Mouse (Mus musculus) T-helper 1 cell (primary cell): Measurements from ENCODE around the gene Mif.

Experiments
- in situ Hi-C: fragments of 300-600 bp; cut with MboI, MseI; formaldehyde crosslinking; loops from one replicate; pipeline ENCODE4 v1.15.1; 2025; ENCODE audit warnings: high pct_unique_total_duplicates

The Mif gene

GRCm38 (mm10) chr10:75839092-75839491 is 20.9 kb downstream of the Mif start:
- in situ Hi-C loops: no loop called here

DNA sequence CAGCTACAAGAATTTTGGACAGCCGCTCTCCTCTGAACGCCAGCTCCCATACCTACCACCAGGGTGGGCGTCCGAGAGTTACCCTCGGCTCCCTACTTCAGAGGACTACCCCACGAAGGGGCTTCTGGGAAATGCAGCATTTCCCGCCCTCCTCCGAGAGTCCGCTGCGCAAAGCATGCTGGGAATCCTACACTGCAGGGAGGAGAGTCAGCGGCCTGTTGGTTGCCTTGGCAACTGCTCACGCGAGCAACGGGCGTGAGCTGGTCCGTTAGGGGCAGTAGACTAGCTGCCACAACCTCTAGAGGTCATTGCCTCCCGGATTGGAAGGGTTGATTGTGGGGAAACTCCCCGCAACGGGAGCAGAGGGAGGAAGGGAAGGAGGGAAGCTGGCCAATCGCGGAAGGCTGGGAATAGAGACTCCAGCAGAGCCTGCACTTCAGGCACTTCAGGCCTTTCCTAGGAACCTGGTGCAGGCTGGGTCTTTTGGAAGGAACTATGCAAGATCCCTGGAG is 22.7 kb downstream of the Mif start, which contains the start of gene Gstt2:
Gstt2 (minus strand) TSS at position 177 of the 512 bp plus-strand sequence.
- in situ Hi-C loops: no loop called here

GRCm38 (mm10) chr10:75835761-75836531 is 24.1 kb downstream of the Mif start:
- in situ Hi-C loops: no loop called here

DNA sequence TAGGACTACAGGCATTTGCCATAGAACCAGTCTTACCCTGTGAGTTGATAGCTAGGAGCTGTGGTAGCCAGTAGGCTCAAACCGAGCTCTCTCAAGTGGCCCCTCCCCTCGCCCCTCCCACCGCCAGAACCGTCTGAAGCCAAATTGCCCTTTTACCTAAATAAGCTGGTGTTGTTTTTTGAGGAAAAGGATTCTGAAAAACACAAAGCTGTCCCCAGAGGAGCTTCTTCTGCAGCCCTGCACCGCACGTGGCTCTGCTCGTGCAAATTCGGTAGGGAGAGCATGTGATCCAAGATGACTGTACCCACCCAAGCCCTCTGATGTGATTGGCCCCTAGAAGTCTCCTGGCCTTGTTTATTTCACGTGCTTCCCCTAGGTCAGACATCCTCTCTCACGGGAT is 24.7 kb downstream of the Mif start:
- in situ Hi-C loops: no loop called here

- in situ Hi-C loops: no loop called here
Observed at GRCm38 (mm10) chr10:75834721-75835120, 25.3 kb downstream of the Mif start.

GRCm38 (mm10) chr10:75834250-75834649 is 25.8 kb downstream of the Mif start:
- in situ Hi-C loops: no loop called here

- in situ Hi-C loops: no loop called here
Observed at GRCm38 (mm10) chr10:75833456-75834080, 26.5 kb downstream of the Mif start.

- in situ Hi-C loops: no loop called here
Observed at GRCm38 (mm10) chr10:75832272-75832895, 27.7 kb downstream of the Mif start.

GRCm38 (mm10) chr10:75830275-75830670 is 29.8 kb downstream of the Mif start:
- in situ Hi-C loops: no loop called here

DNA sequence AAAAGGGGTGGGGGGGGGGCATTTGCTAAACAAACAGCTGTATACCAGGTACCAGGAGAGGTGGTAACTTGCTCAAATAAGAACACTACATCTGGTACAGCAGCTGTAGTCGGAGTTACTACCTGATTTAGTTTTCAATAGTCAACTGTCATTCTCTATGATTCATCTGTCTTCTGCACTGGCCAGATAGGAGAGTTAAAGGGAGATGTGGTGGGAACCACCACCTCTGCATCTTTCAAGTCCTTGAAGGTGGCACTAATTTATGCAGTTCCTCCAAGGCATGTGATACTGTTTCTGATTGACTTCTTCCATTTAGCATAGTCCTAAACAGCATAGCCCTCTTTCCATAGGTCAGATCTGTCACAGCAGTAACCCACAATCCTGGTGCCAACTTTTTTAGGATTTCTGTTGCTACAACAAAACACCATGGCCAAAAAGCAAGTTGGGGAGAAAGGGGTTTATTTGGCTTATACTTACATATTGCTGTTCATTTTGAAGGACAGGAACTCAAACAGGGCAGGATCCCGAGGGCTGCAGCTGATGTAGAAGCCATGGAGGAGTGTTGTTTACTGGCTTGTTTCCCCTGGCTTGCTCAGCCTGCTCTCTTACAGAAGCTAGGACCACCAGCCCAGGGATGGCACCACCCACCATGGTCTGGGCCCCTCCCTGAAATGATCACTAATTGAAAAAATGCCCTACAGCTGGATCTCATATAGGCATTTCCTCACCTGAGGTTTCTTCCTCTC is 30.3 kb downstream of the Mif start:
- in situ Hi-C loops: loop anchor here (5.0 kb wide), 2 partner anchors 47 to 72 kb away; partner anchors contain the start of genes Gm20441 and Gstt3

GRCm38 (mm10) chr10:75828500-75828931 is 31.5 kb downstream of the Mif start:
- in situ Hi-C loops: loop anchor here (5.0 kb wide), 2 partner anchors 46 to 71 kb away; partner anchors contain the start of genes Gm20441 and Gstt3

GRCm38 (mm10) chr10:75827668-75828360 is 32.2 kb downstream of the Mif start:
- in situ Hi-C loops: loop anchor here (5.0 kb wide), 2 partner anchors 46 to 71 kb away; partner anchors contain the start of genes Gm20441 and Gstt3

DNA sequence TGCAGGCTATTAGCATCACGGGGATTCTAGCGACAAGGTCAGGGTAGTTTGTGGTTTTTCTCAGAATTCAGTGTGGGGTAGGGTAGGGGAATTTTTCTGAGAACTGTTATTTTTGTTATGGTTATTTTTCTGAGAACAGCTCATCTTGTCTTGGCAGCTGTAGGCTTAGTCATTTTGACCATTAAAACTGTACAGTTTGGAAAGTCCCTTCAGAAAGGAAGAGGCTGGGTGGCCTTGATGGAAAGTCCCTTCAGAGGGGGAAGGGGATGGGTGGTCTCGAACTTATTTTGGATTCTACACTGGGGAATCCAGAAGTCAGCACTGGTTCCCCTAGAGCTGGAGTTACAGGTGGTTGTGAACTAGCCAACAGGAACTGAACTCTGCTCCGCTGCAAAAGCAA is 35.5 kb downstream of the Mif start:
- in situ Hi-C loops: loop anchor here (25.0 kb wide), 1 partner anchor 1187 kb away; no protein-coding TSS in a partner anchor

DNA sequence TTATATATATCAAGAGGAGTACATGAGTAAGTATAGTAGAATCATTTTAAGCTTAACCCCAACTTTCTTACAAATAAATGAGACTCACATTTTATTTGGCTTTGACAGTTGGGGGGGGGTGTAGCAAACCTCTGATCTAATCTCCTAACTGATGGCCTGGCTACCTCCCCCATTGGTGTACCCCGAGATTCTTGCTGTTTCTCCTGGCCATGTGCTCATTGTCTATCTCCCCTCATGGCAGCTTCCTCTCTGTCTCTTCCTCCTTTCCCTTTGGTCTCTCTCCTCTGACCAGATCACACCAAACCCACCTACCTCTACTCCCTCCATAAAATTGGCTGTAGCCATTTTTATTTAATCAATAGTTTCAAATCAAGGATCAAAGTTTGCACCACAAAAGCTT is 36.3 kb downstream of the Mif start:
- in situ Hi-C loops: loop anchor here (25.0 kb wide), 1 partner anchor 1186 kb away; no protein-coding TSS in a partner anchor

- in situ Hi-C loops: loop anchor here (25.0 kb wide), 1 partner anchor 1185 kb away; no protein-coding TSS in a partner anchor
Observed at GRCm38 (mm10) chr10:75822443-75822842, 37.6 kb downstream of the Mif start, which contains the start of gene Gstt4. Gene Gstt4, minus strand, starts transcription at chr10:75822543.

DNA sequence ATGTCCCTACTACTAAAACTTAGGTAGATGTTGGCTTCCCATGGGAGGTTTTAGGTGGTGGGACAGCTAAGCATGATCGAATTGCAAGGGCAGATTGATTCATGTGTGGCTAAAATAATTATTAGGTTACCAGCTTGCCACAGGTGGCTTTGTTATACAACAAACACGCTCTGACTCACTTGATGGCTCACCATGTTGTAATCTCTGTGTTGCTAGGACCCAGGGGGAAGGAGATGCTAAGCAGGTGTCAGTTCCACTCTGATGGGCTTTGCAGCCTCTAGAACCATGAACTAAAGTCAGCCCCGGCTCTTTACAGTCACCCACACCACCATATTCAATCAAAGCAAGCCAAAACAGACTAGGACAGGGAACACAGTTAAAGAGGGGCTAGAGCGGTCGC is 40.2 kb downstream of the Mif start:
- in situ Hi-C loops: loop anchor here (25.0 kb wide), 1 partner anchor 1183 kb away; no protein-coding TSS in a partner anchor

- in situ Hi-C loops: loop anchor here (25.0 kb wide), 1 partner anchor 1181 kb away; no protein-coding TSS in a partner anchor
Observed at GRCm38 (mm10) chr10:75818641-75819040, 41.4 kb downstream of the Mif start.
